Mouse (Mus musculus) heart, embryonic 13.5 days (tissue): ENCODE results near the gene Amz1. TPM values are rescaled to one million over a fixed set of nuclear protein-coding genes. Genes with fewer than 3 reads are reported as not detected.

Experiments used
- ATAC-seq: fragments of 200-750 bp; cut with Nextera tagmentation; 2 replicates; pipeline ENCODE4 v1.8.0; 2017; ENCODE audit warnings: moderate TSS enrichment; ENCODE audit not compliant: insufficient number of reproducible peaks, low FRiP score, low TSS enrichment; ENCODE audit errors: extremely low read depth
- H3K27ac ChIP-seq: fragments of 300-500 bp; sonication (generic); replicated peaks from 2 replicates; pipeline ENCODE4 v1.5.1; 2015; ENCODE audit warnings: moderate library complexity, mild to moderate bottlenecking, inconsistent platforms
- H3K27me3 ChIP-seq: fragments of 300-500 bp; sonication (generic); replicated peaks from 2 replicates; pipeline ENCODE4 v1.6.1; 2015; ENCODE audit warnings: mild to moderate bottlenecking, inconsistent platforms
- H3K36me3 ChIP-seq: fragments of 300-500 bp; sonication (generic); 2 replicates; pipeline ENCODE4 v1.6.1; 2015; ENCODE audit warnings: mild to moderate bottlenecking, inconsistent platforms
- H3K4me1 ChIP-seq: fragments of 300-500 bp; sonication (generic); 2 replicates; pipeline ENCODE4 v1.6.1; 2015; ENCODE audit warnings: inconsistent platforms
- H3K4me2 ChIP-seq: fragments of 300-500 bp; sonication (generic); 2 replicates; pipeline ENCODE4 v1.6.1; 2015; ENCODE audit warnings: inconsistent platforms, mild to moderate bottlenecking, moderate library complexity
- H3K4me3 ChIP-seq: fragments of 300-500 bp; sonication (generic); 2 replicates; pipeline ENCODE4 v1.5.1; 2015; ENCODE audit warnings: moderate library complexity, mild to moderate bottlenecking, inconsistent platforms
- H3K9ac ChIP-seq: fragments of 300-500 bp; sonication (generic); 2 replicates; pipeline ENCODE4 v1.6.1; 2015; ENCODE audit warnings: inconsistent platforms, mild to moderate bottlenecking, moderate library complexity
- H3K9me3 ChIP-seq: fragments of 300-500 bp; sonication (generic); 2 replicates; pipeline ENCODE4 v1.6.1; 2016; ENCODE audit warnings: inconsistent platforms
- WGBS: fragments of 180-500 bp; shearing (Covaris S2); methylation state at CpG from one replicate; pipeline ENCODE4 v1.1.7; 2015; ENCODE audit warnings: mixed read lengths; 5-methylcytosine and 5-hydroxymethylcytosine counted together
- polyA plus RNA-seq: library from polyadenylated mRNA; unstranded; fragments of >200 nt; fragmentation: Nextera tagmentation; extraction: Ambion mirVana; gene quantifications from 2 replicates; pipeline ENCODE4 v1.2.1, GENCODE M21; 2015

Gene Amz1
- polyA plus RNA-seq, 1 experiment from 2014 or later: 0.60 TPM

GRCm38 (mm10) chr5:140790937-140791877 is 67.3 kb downstream of the Amz1 start:
- peak overlapping the region; percentile 29; the same call in 1 of the 2 replicates for H3K4me2 ChIP-seq
- H3K9ac ChIP-seq: peak overlapping the region; percentile 61
- WGBS: 35% methylated on average over 9 of the region's 9 CpGs

GRCm38 (mm10) chr5:140792233-140792632 is 68.3 kb downstream of the Amz1 start:
- whole genome bisulfite sequencing: 42% methylated on average over 5 of the region's 5 CpGs
- ATAC-seq: no peak
- H3K36me3 ChIP-seq: peaks cover 11% of the 10 kb centered on the region; the same call in 1 of the 2 replicates
- H3K4me2 ChIP-seq: no peak overlapping the region
- 0 out of 2 replicates have a peak overlapping the region, but pooled peaks have one; percentile 40 for H3K9ac ChIP-seq
- H3K4me1 ChIP-seq: peaks cover 88% of the 10 kb centered on the region
- H3K4me3 ChIP-seq: no peak overlapping the region
- no peaks in the 10 kb centered on the region for H3K27me3 ChIP-seq
- H3K27ac ChIP-seq: peak overlapping the region; percentile 87
- no peaks in the 10 kb centered on the region for H3K9me3 ChIP-seq

More at GRCm38 (mm10) chr5:140790937-140791877, 67.3 kb downstream of the Amz1 start:
- H3K4me1 ChIP-seq: peaks cover 89% of the 10 kb centered on the region
- H3K9me3 ChIP-seq: no peaks in the 10 kb centered on the region
- no peak overlapping the region for H3K4me3 ChIP-seq
- peak overlapping the region; percentile 87 for H3K27ac ChIP-seq
- H3K27me3 ChIP-seq: no peaks in the 10 kb centered on the region
- H3K36me3 ChIP-seq: peaks cover 11% of the 10 kb centered on the region; the same call in 1 of the 2 replicates
- no peak for ATAC-seq

GRCm38 (mm10) chr5:140794753-140795152 is 70.8 kb downstream of the Amz1 start:
- no peak for ATAC-seq
- peak overlapping the region; percentile 29 for H3K4me2 ChIP-seq
- H3K4me3 ChIP-seq: no peak overlapping the region

GRCm38 (mm10) chr5:140795176-140795575 is 71.2 kb downstream of the Amz1 start:
- H3K4me2 ChIP-seq: peak overlapping the region; percentile 29; the same call in 1 of the 2 replicates
- H3K36me3 ChIP-seq: no peaks in the 10 kb centered on the region
- H3K27ac ChIP-seq: peak overlapping the region; percentile 82
- peaks cover 94% of the 10 kb centered on the region for H3K4me1 ChIP-seq
- ATAC-seq: no peak
- no peaks in the 10 kb centered on the region for H3K27me3 ChIP-seq
- H3K9ac ChIP-seq: peak overlapping the region; percentile 30
- H3K9me3 ChIP-seq: no peaks in the 10 kb centered on the region
- no peak overlapping the region for H3K4me3 ChIP-seq
- WGBS: 14% methylated on average over 2 of the region's 2 CpGs

More at GRCm38 (mm10) chr5:140794753-140795152, 70.8 kb downstream of the Amz1 start:
- Histone ChIP-seq H3K9me3 (no peaks in the 10 kb centered on the region), H3K27me3 (no peaks in the 10 kb centered on the region), H3K36me3 (no peaks in the 10 kb centered on the region), H3K4me1 (peaks cover 94% of the 10 kb centered on the region), H3K9ac (peak overlapping the region; percentile 30), H3K27ac (peak overlapping the region; percentile 82)
- 10% methylated on average over 3 of the region's 3 CpGs for WGBS

GRCm38 (mm10) chr5:140796051-140796450 is 72.1 kb downstream of the Amz1 start:
- Histone ChIP-seq H3K4me1 (peaks cover 94% of the 10 kb centered on the region), H3K27me3 (no peaks in the 10 kb centered on the region), H3K9me3 (no peaks in the 10 kb centered on the region), H3K36me3 (no peaks in the 10 kb centered on the region), H3K27ac (0 out of 2 replicates have a peak overlapping the region, but pooled peaks have one; percentile 5), H3K4me3 (no peak overlapping the region), H3K9ac (no peak overlapping the region), H3K4me2 (no peak overlapping the region)
- no peak for ATAC-seq
- 77% methylated on average over 3 of the region's 3 CpGs for WGBS

GRCm38 (mm10) chr5:140798158-140798557 is 74.2 kb downstream of the Amz1 start:
- ATAC-seq: peak; percentile 44; the same call in 1 of the 2 replicates
- Histone ChIP-seq H3K9ac (peak overlapping the region; percentile 67), H3K27me3 (no peaks in the 10 kb centered on the region), H3K27ac (peak overlapping the region; percentile 78), H3K4me3 (peak overlapping the region; percentile 26), H3K9me3 (no peaks in the 10 kb centered on the region), H3K4me1 (peaks cover 91% of the 10 kb centered on the region), H3K36me3 (no peaks in the 10 kb centered on the region), H3K4me2 (peak overlapping the region; percentile 56)
- 36% methylated on average over 7 of the region's 7 CpGs for WGBS

GRCm38 (mm10) chr5:140798775-140799174 is 74.8 kb downstream of the Amz1 start:
- H3K4me2 ChIP-seq: peak overlapping the region; percentile 56
- H3K27me3 ChIP-seq: no peaks in the 10 kb centered on the region
- no peaks in the 10 kb centered on the region for H3K36me3 ChIP-seq
- H3K4me3 ChIP-seq: no peak overlapping the region
- WGBS: 45% methylated on average over 5 of the region's 5 CpGs
- ATAC-seq: no peak
- H3K27ac ChIP-seq: peak overlapping the region; percentile 78
- peaks cover 91% of the 10 kb centered on the region for H3K4me1 ChIP-seq
- no peaks in the 10 kb centered on the region for H3K9me3 ChIP-seq
- peak overlapping the region; percentile 67 for H3K9ac ChIP-seq

GRCm38 (mm10) chr5:140799190-140799589 is 75.3 kb downstream of the Amz1 start:
- ATAC-seq: no peak
- Histone ChIP-seq H3K9me3 (no peaks in the 10 kb centered on the region), H3K9ac (peak overlapping the region; percentile 54; the same call in 1 of the 2 replicates), H3K27ac (peak overlapping the region; percentile 78), H3K36me3 (no peaks in the 10 kb centered on the region), H3K4me2 (no peak overlapping the region), H3K27me3 (no peaks in the 10 kb centered on the region), H3K4me3 (no peak overlapping the region), H3K4me1 (peaks cover 91% of the 10 kb centered on the region)
- 47% methylated on average over 2 of the region's 2 CpGs for WGBS

- H3K36me3 ChIP-seq: no peaks in the 10 kb centered on the region
- H3K4me1 ChIP-seq: peaks cover 91% of the 10 kb centered on the region
- no peaks in the 10 kb centered on the region for H3K27me3 ChIP-seq
- ATAC-seq: no peak
- no peak overlapping the region for H3K4me2 ChIP-seq
- H3K4me3 ChIP-seq: no peak overlapping the region
- no peaks in the 10 kb centered on the region for H3K9me3 ChIP-seq
- WGBS: 65% methylated on average over 6 of the region's 6 CpGs
- peak overlapping the region; percentile 43; the same call in 1 of the 2 replicates for H3K27ac ChIP-seq
- H3K9ac ChIP-seq: no peak overlapping the region
These were observed 76.5 kb downstream of the Amz1 start for GRCm38 (mm10) chr5:140800288-140800923.

- ATAC-seq: no peak
- 76% methylated on average over 5 of the region's 5 CpGs for WGBS
- H3K9ac ChIP-seq: no peak overlapping the region
- H3K9me3 ChIP-seq: no peaks in the 10 kb centered on the region
- no peaks in the 10 kb centered on the region for H3K27me3 ChIP-seq
- H3K4me3 ChIP-seq: no peak overlapping the region
- no peak overlapping the region for H3K27ac ChIP-seq
- H3K36me3 ChIP-seq: no peaks in the 10 kb centered on the region
- peaks cover 89% of the 10 kb centered on the region for H3K4me1 ChIP-seq
- no peak overlapping the region for H3K4me2 ChIP-seq
These were observed 77.9 kb downstream of the Amz1 start for GRCm38 (mm10) chr5:140801782-140802181.

- Histone ChIP-seq H3K9me3 (no peaks in the 10 kb centered on the region), H3K36me3 (0 out of 2 replicates have a peak, but pooled peaks cover 4% of the 10 kb centered on the region), H3K9ac (no peak overlapping the region), H3K4me2 (no peak overlapping the region), H3K4me3 (no peak overlapping the region), H3K27ac (no peak overlapping the region), H3K27me3 (no peaks in the 10 kb centered on the region), H3K4me1 (peaks cover 79% of the 10 kb centered on the region)
- no peak for ATAC-seq
- 81% methylated on average over 2 of the region's 2 CpGs for WGBS
These were observed 82.3 kb downstream of the Amz1 start for GRCm38 (mm10) chr5:140806252-140806651.
